Mouse (Mus musculus): ENCODE data around the gene Cd177. TPM values are rescaled to one million over a fixed set of nuclear protein-coding genes. Genes with fewer than 3 reads are reported as not detected.
"Not testable (repeated sequence)": the region's sequence is repeated elsewhere in the genome, so short reads cannot be mapped to it uniquely, and the experiment has no call there.

The Cd177 gene
- total RNA-seq, 2 experiments from 2014 or later: not detected

DNA sequence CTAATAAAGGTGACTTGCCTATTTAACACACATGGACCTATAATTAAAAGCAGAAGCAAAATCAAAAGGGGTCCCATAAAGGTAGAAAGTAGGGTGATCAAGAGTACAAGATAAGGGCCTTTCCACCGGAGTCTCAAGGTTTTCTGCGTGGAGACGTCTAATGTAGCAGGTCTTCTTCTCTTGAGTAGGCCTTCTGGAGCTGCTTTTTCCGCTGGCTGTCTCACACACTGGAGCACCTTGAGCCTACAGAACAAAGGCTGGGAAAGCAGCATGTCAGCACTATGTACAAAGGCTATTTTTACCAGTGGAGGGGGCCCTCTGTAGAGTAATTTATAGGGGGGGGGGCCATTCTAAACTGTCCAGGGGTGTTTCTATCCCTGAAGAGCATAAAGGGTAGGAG, 62.2 kb downstream of the Cd177 start:
- intact Hi-C loops (cut with DNase I); DNase-seq (ENCODE audit: low spot score in 2 of 2): not testable (repeated sequence)

Other genes starting within 250 kb of the Cd177 start
- not detected for gene AC161166.1, start 247.9 kb downstream of the Cd177 start, total RNA-seq (2021)
- 10 to 100 TPM; 97.0 to 97.6 TPM for gene Irgq, start 229.6 kb downstream of the Cd177 start, total RNA-seq (2021)
- not detected for gene Pinlyp, start 214.2 kb downstream of the Cd177 start, total RNA-seq (2021)
- 10 to 100 TPM; 34.7 to 37.8 TPM for gene Xrcc1, start 214.0 kb downstream of the Cd177 start, total RNA-seq (2021)
- 10 to 100 TPM in 1 of 2 experiments, 1 to 10 TPM in 1; 9.3 to 11.3 TPM for gene Ethe1, start 172.8 kb downstream of the Cd177 start, total RNA-seq (2021)
- 1 to 10 TPM; 6.9 to 7.2 TPM for gene Zfp575, start 172.7 kb downstream of the Cd177 start, total RNA-seq (2021)
- gene Phldb3, start 149.5 kb downstream of the Cd177 start, total RNA-seq (2021): under 1 TPM in 1 of 2 experiments, not detected in 1; 0.42 TPM
- under 1 TPM; 0.48 to 0.53 TPM for gene Lypd3, start 123.8 kb downstream of the Cd177 start, total RNA-seq (2021)
- not detected for gene Tex101, start 83.6 kb downstream of the Cd177 start, total RNA-seq (2021)
- not detected for gene BC049730, start 51.1 kb downstream of the Cd177 start, total RNA-seq (2021)
- gene Gm4763, start 33.4 kb downstream of the Cd177 start, total RNA-seq (2021): not detected
- gene Ceacam10, start 16.9 kb upstream of the Cd177 start, total RNA-seq (2021): not detected
- not detected for gene Gm9844, start 101.9 kb upstream of the Cd177 start, total RNA-seq (2021)
- not detected for gene Lypd4, start 109.6 kb upstream of the Cd177 start, total RNA-seq (2021)
- not detected for gene Dmrtc2, start 109.7 kb upstream of the Cd177 start, total RNA-seq (2021)
- gene Rps19, start 124.1 kb upstream of the Cd177 start, total RNA-seq (2021): 100 to 1,000 TPM; 421 to 431 TPM
- gene Cd79a, start 137.1 kb upstream of the Cd177 start, total RNA-seq (2021): under 1 TPM in 1 of 2 experiments, not detected in 1; 0.55 TPM
- gene Arhgef1, start 142.6 kb upstream of the Cd177 start, total RNA-seq (2021): 10 to 100 TPM; 80.3 to 89.2 TPM
- not detected for gene Gm4881, start 184.2 kb upstream of the Cd177 start, total RNA-seq (2021)
- gene Rabac1, start 212.4 kb upstream of the Cd177 start, total RNA-seq (2021): 100 to 1,000 TPM; 303 to 313 TPM
- gene Atp1a3, start 245.6 kb upstream of the Cd177 start, total RNA-seq (2021): 1,000 to 10,000 TPM; 2,091 to 2,391 TPM